Mouse (Mus musculus) G1E (cell line): ENCODE measurements around the gene Adarb2.

Experiments used
- CTCF ChIP-seq: IDR thresholded peaks from 2 replicates; pipeline ENCODE4 v1.5.1; 2012; ENCODE audit warnings: low read depth, low read length, inconsistent platforms, mixed read lengths
- GATA1 ChIP-seq: IDR thresholded peaks from 2 replicates; pipeline ENCODE4 v1.6.1; 2012; ENCODE audit warnings: borderline replicate concordance, low read length, inconsistent platforms, mixed read lengths
- POLR2AphosphoS5 ChIP-seq: IDR thresholded peaks from 2 replicates; pipeline ENCODE4 v1.6.1; 2012; ENCODE audit warnings: low read depth, low read length, inconsistent platforms; ENCODE audit not compliant: insufficient replicate concordance
- TAL1 ChIP-seq: conservative IDR thresholded peaks from 2 replicates; pipeline ENCODE4 v1.6.1; 2012; ENCODE audit warnings: low read depth, low read length, inconsistent platforms, mixed read lengths

GRCm38 (mm10) chr13:8341086-8341807 is 138.6 kb downstream of the Adarb2 start:
- TF ChIP-seq CTCF, result no peak
- TF ChIP-seq TAL1, result no peak
- no peak for TF ChIP-seq POLR2AphosphoS5
- TF ChIP-seq GATA1, result no peak
